Mouse (Mus musculus) forebrain, embryonic 14.5 days (tissue): ENCODE results near the gene Spdye4a. TPM values are rescaled to one million over a fixed set of nuclear protein-coding genes. Genes with fewer than 3 reads are reported as not detected.

ENCODE experiments used
- ATAC-seq: fragments of 200-750 bp; cut with Nextera tagmentation; 2 replicates; pipeline ENCODE4 v1.8.0; 2017; ENCODE audit warnings: mild to moderate bottlenecking, moderate library complexity
- DNase-seq: peaks from one replicate; pipeline ENCODE4 v3.0.0-alpha.2; 2015; ENCODE audit warnings: low spot score
- H3K27ac ChIP-seq: fragments of 300-500 bp; sonication (generic); 2 replicates; pipeline ENCODE4 v1.5.1; 2014; ENCODE audit warnings: low read depth, mild to moderate bottlenecking, control low read depth, low read length, moderate library complexity
- H3K27me3 ChIP-seq: fragments of 300-500 bp; sonication (generic); replicated peaks from 2 replicates; pipeline ENCODE4 v1.6.1; 2014; ENCODE audit warnings: low read length, control low read depth, mixed read lengths; ENCODE audit not compliant: control insufficient read depth, insufficient read depth
- H3K36me3 ChIP-seq: fragments of 300-500 bp; sonication (generic); 2 replicates; pipeline ENCODE4 v1.6.1; 2014; ENCODE audit warnings: low read length, control low read depth; ENCODE audit not compliant: control insufficient read depth, insufficient read depth
- H3K4me1 ChIP-seq: fragments of 300-500 bp; sonication (generic); 2 replicates; pipeline ENCODE4 v1.6.1; 2014; ENCODE audit warnings: antibody characterized with exemption, low read length, control low read depth; ENCODE audit not compliant: control insufficient read depth, insufficient read depth
- H3K4me2 ChIP-seq: fragments of 300-500 bp; sonication (generic); 2 replicates; pipeline ENCODE4 v1.6.1; 2014; ENCODE audit warnings: mild to moderate bottlenecking, control low read depth, low read length
- H3K4me3 ChIP-seq: fragments of 300-500 bp; sonication (generic); 2 replicates; pipeline ENCODE4 v1.5.1; 2014; ENCODE audit warnings: low read depth, low read length, control low read depth
- H3K9ac ChIP-seq: fragments of 300-500 bp; sonication (generic); 2 replicates; pipeline ENCODE4 v1.6.1; 2014; ENCODE audit warnings: mild to moderate bottlenecking, low read length, control low read depth, moderate library complexity
- H3K9me3 ChIP-seq: fragments of 300-500 bp; sonication (generic); replicated peaks from 2 replicates; pipeline ENCODE4 v1.6.1; 2016; ENCODE audit warnings: low read length, control low read depth, mixed read lengths; ENCODE audit not compliant: control insufficient read depth
- WGBS: fragments of 180-500 bp; shearing (Covaris S2); extraction: QIAGEN DNeasy Blood & Tissue Kit; methylation state at CpG from one replicate; pipeline ENCODE4 v1.1.7; 2014; 5-methylcytosine and 5-hydroxymethylcytosine counted together
- polyA plus RNA-seq: library from polyadenylated mRNA; unstranded; fragments of >200 nt; fragmentation: Nextera tagmentation; extraction: Ambion mirVana; gene quantifications from 2 replicates; pipeline ENCODE4 v1.2.1, GENCODE M21; 2014

Spdye4a gene
- polyA plus RNA-seq, 1 experiment from 2014 or later = not detected

- no peak overlapping the region for H3K4me2 ChIP-seq
- DNase-seq = no peak
- H3K4me3 ChIP-seq = no peak overlapping the region
- no peak for ATAC-seq
- H3K9me3 ChIP-seq = no peaks in the 10 kb centered on the region; the same call in 1 of the 2 replicates
- no peak overlapping the region for H3K9ac ChIP-seq
- peaks cover 11% of the 10 kb centered on the region for H3K4me1 ChIP-seq
- 95% methylated on average over 4 of the region's 4 CpGs for WGBS
- H3K27ac ChIP-seq = no peak overlapping the region
- no peaks in the 10 kb centered on the region for H3K27me3 ChIP-seq
- peaks cover 74% of the 10 kb centered on the region for H3K36me3 ChIP-seq
Measured at GRCm38 (mm10) chr5:143175970-143176369, 50.7 kb downstream of the Spdye4a start.

Other genes with a start within 250 kb of the Spdye4a start
- 26.9 and 38.6 TPM in 2 replicates for gene Rnf216, start 113.9 kb downstream of the Spdye4a start, polyA plus RNA-seq
- not detected in 2 replicates for gene Olfr718-ps1, start 79.3 kb downstream of the Spdye4a start, polyA plus RNA-seq
- 8.4 and 9.2 TPM in 2 replicates for gene Rbak, start 46.1 kb downstream of the Spdye4a start, polyA plus RNA-seq
- not detected in 2 replicates for gene Spdye4b, start 45.9 kb downstream of the Spdye4a start, polyA plus RNA-seq
- 23.1 and 26.2 TPM in 2 replicates for gene Zfp12, start 8.3 kb upstream of the Spdye4a start, polyA plus RNA-seq
- 3.3 and 3.7 TPM in 2 replicates for gene Zfp316, start 43.1 kb upstream of the Spdye4a start, polyA plus RNA-seq
- gene Zfp853, start 66.7 kb upstream of the Spdye4a start, polyA plus RNA-seq = 0.07 TPM in 1 of 2 replicates, not detected in the other
- gene E130309D02Rik, start 88.5 kb upstream of the Spdye4a start, polyA plus RNA-seq = 32.3 and 39.3 TPM in 2 replicates
- 68.3 and 71.5 TPM in 2 replicates for gene Zdhhc4, start 102.4 kb upstream of the Spdye4a start, polyA plus RNA-seq
- gene Grid2ip, start 130.4 kb upstream of the Spdye4a start, polyA plus RNA-seq = 0.18 and 0.77 TPM in 2 replicates
- 137 and 144 TPM in 2 replicates for gene Kdelr2, start 176.9 kb upstream of the Spdye4a start, polyA plus RNA-seq
- 9.7 and 11.2 TPM in 2 replicates for gene Daglb, start 237.7 kb upstream of the Spdye4a start, polyA plus RNA-seq